Mouse (Mus musculus) embryonic fibroblast, embryonic 13.5 days (primary cell): ENCODE measurements around the gene Zfp784.
A peak's percentile ranks its signal among the peaks of the same experiment; 100 is the strongest.

Experiments used
- CTCF ChIP-seq: IDR thresholded peaks from 2 replicates; pipeline ENCODE4 v1.5.1; 2011; ENCODE audit warnings: mild to moderate bottlenecking, control low read depth, low read length, moderate library complexity, borderline replicate concordance; ENCODE audit not compliant: insufficient read depth
- POLR2A ChIP-seq: IDR thresholded peaks from 2 replicates; pipeline ENCODE4 v1.6.1; 2011; ENCODE audit warnings: low read depth, mild to moderate bottlenecking, control low read depth, low read length, moderate library complexity

DNA sequence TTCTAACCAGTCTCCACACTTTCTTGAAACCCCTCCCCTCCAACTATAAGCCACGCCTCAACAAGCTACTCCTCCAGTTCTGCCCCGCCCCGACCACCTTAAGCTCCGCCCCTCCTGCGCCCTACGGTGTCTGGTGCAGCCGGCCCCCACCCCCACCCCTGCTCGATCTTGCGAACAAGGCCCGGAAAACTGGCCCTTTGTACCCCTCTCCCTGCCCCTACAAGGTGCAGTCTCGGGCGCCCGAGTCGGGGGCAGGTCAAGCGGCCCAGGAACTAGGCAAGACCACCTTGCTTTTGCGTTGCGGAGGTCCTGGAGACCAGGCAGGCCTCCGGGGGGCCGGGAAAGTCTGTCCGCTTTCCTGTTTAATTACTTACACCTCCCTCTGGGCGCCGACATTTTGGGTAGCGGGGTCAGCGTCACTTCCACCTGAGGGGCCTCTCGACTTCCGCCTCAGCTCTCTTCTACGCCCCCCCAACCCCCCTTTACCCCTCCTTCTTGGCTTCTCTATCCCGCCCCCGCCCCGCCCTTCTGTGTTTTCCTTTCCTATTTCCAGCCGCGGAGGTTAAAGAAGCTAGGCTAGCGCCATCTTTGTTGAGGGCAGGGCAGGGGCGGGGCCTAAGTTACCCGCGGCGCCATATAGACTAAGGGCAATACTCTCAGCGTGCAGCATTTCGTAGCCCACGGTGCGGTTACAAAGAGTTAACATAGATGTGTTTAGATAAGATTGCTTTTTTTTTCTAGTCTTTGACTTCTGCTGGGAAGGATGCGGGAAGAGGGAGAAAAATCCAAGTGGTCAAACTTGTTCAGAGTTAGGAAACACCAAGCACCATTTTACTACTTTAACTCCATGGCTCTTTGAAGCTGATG lies 23.8 kb downstream of the Zfp784 start, which contains the start of the genes Zfp524 and Fiz1:
- TF ChIP-seq POLR2A (peak; percentile 12; the same call in 1 of the 2 replicates), CTCF (no peak)
